7 mouse cellular contexts compared by ENCODE assay signal in the genomic region with DNA sequence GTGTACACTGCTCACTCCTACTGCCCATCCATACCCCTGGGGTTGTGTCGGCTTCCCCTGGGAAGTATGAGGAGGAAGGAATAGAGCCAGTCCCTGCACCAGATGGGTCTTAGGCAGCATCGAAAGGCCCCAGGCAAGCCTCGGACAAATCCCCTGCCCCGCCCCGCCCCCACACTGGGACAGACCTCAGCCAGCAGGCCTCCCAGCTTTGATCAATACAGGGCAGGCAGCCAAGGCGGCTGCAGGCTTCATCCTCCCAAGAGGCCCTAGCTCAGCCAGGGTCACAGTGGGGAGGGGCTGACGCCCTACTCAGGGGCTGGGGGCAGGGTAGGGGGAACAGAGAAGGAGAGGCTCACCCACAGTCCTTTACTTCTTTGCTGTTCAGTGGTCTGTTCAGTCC. TPM values are rescaled to one million over a fixed set of nuclear protein-coding genes. Genes with fewer than 3 reads are reported as not detected.
DNase-seq lines count a peak whose midpoint lies in the region; ATAC-seq and TF ChIP-seq lines count a peak whose summit lies in the region.

No protein-coding gene starts in this region.

- H3K4me2 ChIP-seq in forebrain, embryonic 13.5 days, result no peak overlapping the region
- no peak overlapping the region for H3K4me2 ChIP-seq in hindbrain, embryonic 14.5 days (replicated peaks)
- no peak overlapping the region for H3K4me2 ChIP-seq in liver, embryonic 12.5 days

- TF ChIP-seq CTCF in ES-Bruce4 (IDR thresholded peaks at IDR 0.05; ENCODE audit: low read depth, low read length) (no peak), G1E (IDR thresholded peaks at IDR 0.05; ENCODE audit: low read depth, low read length) (no peak)

- peak; percentile 40 for DNase-seq in G1E (ENCODE audit: low spot score)
- DNase-seq in hindbrain, embryonic 14.5 days (ENCODE audit: low spot score), result peak; percentile 73
- peak; percentile 81 for DNase-seq in retina, embryonic 14.5 days (ENCODE audit: low spot score)
- no peak for DNase-seq in spleen, adult 12 weeks (ENCODE audit: low spot score)

- no peaks in the 10 kb centered on the region for H3K27me3 ChIP-seq in ES-Bruce4 (ENCODE audit: control insufficient read depth, insufficient read depth, low read length, poor library complexity, severe bottlenecking)
- H3K27me3 ChIP-seq in G1E (ENCODE audit: insufficient read depth, low read length), result peaks cover 21% of the 10 kb centered on the region
- no peaks in the 10 kb centered on the region for H3K27me3 ChIP-seq in forebrain, embryonic 13.5 days
- no peaks in the 10 kb centered on the region for H3K27me3 ChIP-seq in hindbrain, embryonic 14.5 days (ENCODE audit: control insufficient read depth, insufficient read depth, low read length)
- H3K27me3 ChIP-seq in liver, embryonic 12.5 days (replicated peaks), result peaks cover 3% of the 10 kb centered on the region; the same call in 1 of the 2 replicates

- H3K9me3 ChIP-seq in ES-Bruce4 (replicated peaks; ENCODE audit: control insufficient read depth, insufficient read depth, low read length, poor library complexity, severe bottlenecking) (no peaks in the 10 kb centered on the region), G1E (replicated peaks) (no peaks in the 10 kb centered on the region)
- no peaks in the 10 kb centered on the region for H3K9me3 ChIP-seq in forebrain, embryonic 13.5 days (replicated peaks)
- H3K9me3 ChIP-seq in hindbrain, embryonic 14.5 days (ENCODE audit: control insufficient read depth, low read length), result no peaks in the 10 kb centered on the region
- H3K9me3 ChIP-seq in liver, embryonic 12.5 days (replicated peaks), result no peaks in the 10 kb centered on the region

- H3K4me3 ChIP-seq in ES-Bruce4 (ENCODE audit: low read depth, low read length) (no peak overlapping the region), G1E (ENCODE audit: low read depth, low read length) (no peak overlapping the region; the same call in 1 of the 2 replicates)
- H3K4me3 ChIP-seq in forebrain, embryonic 13.5 days, result no peak overlapping the region
- H3K4me3 ChIP-seq in hindbrain, embryonic 14.5 days (replicated peaks; ENCODE audit: low read length), result no peak overlapping the region
- H3K4me3 ChIP-seq in liver, embryonic 12.5 days, result no peak overlapping the region

- TF ChIP-seq EP300 in ES-Bruce4 (IDR thresholded peaks at IDR 0.05; ENCODE audit: insufficient read depth, low read depth, low read length), result peak; percentile 92

- H3K4me1 ChIP-seq in ES-Bruce4 (ENCODE audit: control insufficient read depth, insufficient read depth, low read length) (peaks cover 22% of the 10 kb centered on the region), G1E (ENCODE audit: insufficient read depth, low read depth, low read length) (peaks cover 72% of the 10 kb centered on the region)
- peaks cover 46% of the 10 kb centered on the region for H3K4me1 ChIP-seq in forebrain, embryonic 13.5 days
- peaks cover 26% of the 10 kb centered on the region for H3K4me1 ChIP-seq in hindbrain, embryonic 14.5 days (replicated peaks; ENCODE audit: control insufficient read depth, insufficient read depth, low read length)
- H3K4me1 ChIP-seq in liver, embryonic 12.5 days, result peaks cover 63% of the 10 kb centered on the region

- peak overlapping the region; percentile 74 for H3K9ac ChIP-seq in ES-Bruce4 (ENCODE audit: low read depth, poor library complexity, severe bottlenecking)
- H3K9ac ChIP-seq in forebrain, embryonic 13.5 days, result no peak overlapping the region; the same call in 1 of the 2 replicates
- H3K9ac ChIP-seq in hindbrain, embryonic 14.5 days, result no peak overlapping the region
- H3K9ac ChIP-seq in liver, embryonic 12.5 days, result no peak overlapping the region

- H3K36me3 ChIP-seq in ES-Bruce4 (ENCODE audit: control insufficient read depth, insufficient read depth, low read length, poor library complexity, severe bottlenecking), result no peaks in the 10 kb centered on the region
- no peaks in the 10 kb centered on the region for H3K36me3 ChIP-seq in G1E (replicated peaks)
- no peaks in the 10 kb centered on the region for H3K36me3 ChIP-seq in forebrain, embryonic 13.5 days (ENCODE audit: poor library complexity, severe bottlenecking)
- no peaks in the 10 kb centered on the region for H3K36me3 ChIP-seq in hindbrain, embryonic 14.5 days (replicated peaks; ENCODE audit: control insufficient read depth, insufficient read depth)
- no peaks in the 10 kb centered on the region for H3K36me3 ChIP-seq in liver, embryonic 12.5 days

- TF ChIP-seq POLR2A in ES-Bruce4 (IDR thresholded peaks at IDR 0.05; ENCODE audit: insufficient read depth, low read length), result no peak

- no peak for ATAC-seq in G1E (ENCODE audit: extremely low read depth, insufficient number of reproducible peaks, low FRiP score, poor library complexity, severe bottlenecking)
- peak; percentile 89 for ATAC-seq in forebrain, embryonic 13.5 days
- peak; percentile 80 for ATAC-seq in hindbrain, embryonic 14.5 days (ENCODE audit: low FRiP score)
- no peak for ATAC-seq in liver, embryonic 12.5 days

- H3K27ac ChIP-seq in ES-Bruce4 (ENCODE audit: insufficient read depth, low read length), result peak overlapping the region; percentile 81
- peak overlapping the region; percentile 70 for H3K27ac ChIP-seq in forebrain, embryonic 13.5 days
- 0 out of 2 replicates have a peak overlapping the region, but pooled peaks have one; percentile 28 for H3K27ac ChIP-seq in hindbrain, embryonic 14.5 days
- H3K27ac ChIP-seq in liver, embryonic 12.5 days, result peak overlapping the region; percentile 24; the same call in 1 of the 2 replicates

- WGBS in forebrain, embryonic 13.5 days, result 0% methylated on average over 7 of the region's 7 CpGs
- WGBS in hindbrain, embryonic 14.5 days, result 1% methylated on average over 7 of the region's 7 CpGs
- 46% methylated on average over 7 of the region's 7 CpGs for WGBS in liver, embryonic 12.5 days (ENCODE audit: insufficient replicate concordance)

RNA-seq across cellular contexts. Expression of gene Ssbp3, which starts 43.7 kb away (rescaled TPM):
- polyA plus RNA-seq in ES-Bruce4 (2011; ENCODE audit: insufficient read depth, insufficient read length, low read depth, missing spikeins), result 245 and 248 TPM in 2 replicates
- 232 and 311 TPM in 2 replicates for total RNA-seq in G1E (2014; fragmentation: Nextera tagmentation)
- total RNA-seq in G1E (2017), result 27.5 and 46.6 TPM in 2 replicates
- polyA plus RNA-seq in G1E (2012), result 685 and 787 TPM in 2 replicates
- 168 and 173 TPM in 2 replicates for polyA plus RNA-seq in forebrain, embryonic 13.5 days (2015; fragmentation: Nextera tagmentation; extraction: Ambion mirVana)
- polyA plus RNA-seq in hindbrain, embryonic 14.5 days (2014; fragmentation: Nextera tagmentation; extraction: Ambion mirVana), result 93.0 and 100 TPM in 2 replicates
- 98.6 and 118 TPM in 2 replicates for polyA plus RNA-seq in liver, embryonic 12.5 days (2016; fragmentation: Nextera tagmentation; extraction: Ambion mirVana)

Comparison
In these comparisons a context has a peak if more than half of its experiments do, and no peak if none do; other contexts are left out.
1. H3K27ac ChIP-seq: peak in every context shown above with its lines; median percentile 81 in ES-Bruce4; 70 in forebrain, embryonic 13.5 days; 28 in hindbrain, embryonic 14.5 days; 24 in liver, embryonic 12.5 days.
2. ATAC-seq: peak in forebrain, embryonic 13.5 days (single experiment) and hindbrain, embryonic 14.5 days (single experiment); none in G1E (single experiment) and liver, embryonic 12.5 days (single experiment).